ENCODE assay signal across 11 mouse cellular contexts in genomic region chr5:75761459-75762310, GRCm38 (mm10).
DNase-seq lines count a peak whose midpoint lies in the region; ATAC-seq and TF ChIP-seq lines count a peak whose summit lies in the region.
"Had no signal": no experiment of that assay in that cellular context is flagged by ENCODE, and none has a peak within 500 bp of the region (broad histone marks: within the 10 kb centered on the region; RNA-seq: fewer than 3 reads in every experiment).

No protein-coding gene starts in this region.

- H3K4me1 ChIP-seq in hindbrain, embryonic 12.5 days = peaks cover 8% of the 10 kb centered on the region; the same call in 1 of the 2 replicates
- H3K4me1 ChIP-seq in hindbrain, embryonic 14.5 days (replicated peaks; ENCODE audit: control insufficient read depth, insufficient read depth, low read length) = no peaks in the 10 kb centered on the region
- H3K4me1 ChIP-seq in G1E (ENCODE audit: insufficient read depth, low read depth, low read length) = peaks cover 45% of the 10 kb centered on the region
- peaks cover 33% of the 10 kb centered on the region for H3K4me1 ChIP-seq in liver, embryonic 15.5 days (replicated peaks)
- peaks cover 2% of the 10 kb centered on the region for H3K4me1 ChIP-seq in forebrain, embryonic 13.5 days
- H3K4me1 ChIP-seq: limb, embryonic 15.5 days had no signal

- TF ChIP-seq CTCF in G1E (IDR thresholded peaks at IDR 0.05; ENCODE audit: low read depth, low read length) = no peak

- H3K9ac ChIP-seq in hindbrain, embryonic 12.5 days = no peak overlapping the region
- no peak overlapping the region for H3K9ac ChIP-seq in hindbrain, embryonic 14.5 days
- no peak overlapping the region for H3K9ac ChIP-seq in liver, embryonic 15.5 days
- no peak overlapping the region for H3K9ac ChIP-seq in forebrain, embryonic 13.5 days
- H3K9ac ChIP-seq: limb, embryonic 15.5 days had no signal

- no peak for DNase-seq in hindbrain, embryonic 14.5 days (ENCODE audit: low spot score)
- peak; percentile 53 for DNase-seq in G1E (ENCODE audit: low spot score)
- DNase-seq in c-Kit-positive CD71-negative TER-119-negative erythroid progenitor cells, embryonic 14.5 days (ENCODE audit: low read depth) = peak; percentile 45
- no peak for DNase-seq in layer of hippocampus, adult 8-10 months (ENCODE audit: low spot score in 2 of 2)
- DNase-seq: cerebellum, postnatal 14 days; heart, postnatal 10 days; thymus, postnatal 25 days had no signal

- WGBS in hindbrain, embryonic 12.5 days = 82% methylated on average over 11 of the region's 11 CpGs
- 83% methylated on average over 11 of the region's 11 CpGs for WGBS in hindbrain, embryonic 14.5 days
- WGBS in liver, embryonic 15.5 days (ENCODE audit: insufficient replicate concordance) = 16% methylated on average over 11 of the region's 11 CpGs
- 87% methylated on average over 11 of the region's 11 CpGs for WGBS in forebrain, embryonic 13.5 days

- no peaks in the 10 kb centered on the region for H3K27me3 ChIP-seq in hindbrain, embryonic 12.5 days
- H3K27me3 ChIP-seq in hindbrain, embryonic 14.5 days (ENCODE audit: control insufficient read depth, insufficient read depth, low read length) = no peaks in the 10 kb centered on the region
- H3K27me3 ChIP-seq in G1E (ENCODE audit: insufficient read depth, low read length) = no peaks in the 10 kb centered on the region
- H3K27me3 ChIP-seq in liver, embryonic 15.5 days = no peaks in the 10 kb centered on the region
- H3K27me3 ChIP-seq in forebrain, embryonic 13.5 days = no peaks in the 10 kb centered on the region
- H3K27me3 ChIP-seq: limb, embryonic 15.5 days had no signal

- no peak overlapping the region for H3K4me2 ChIP-seq in hindbrain, embryonic 12.5 days (replicated peaks)
- H3K4me2 ChIP-seq in hindbrain, embryonic 14.5 days (replicated peaks) = no peak overlapping the region
- peak overlapping the region; percentile 63 for H3K4me2 ChIP-seq in liver, embryonic 15.5 days
- no peak overlapping the region for H3K4me2 ChIP-seq in forebrain, embryonic 13.5 days
- H3K4me2 ChIP-seq: limb, embryonic 15.5 days had no signal

- no peaks in the 10 kb centered on the region for H3K36me3 ChIP-seq in hindbrain, embryonic 12.5 days
- no peaks in the 10 kb centered on the region for H3K36me3 ChIP-seq in hindbrain, embryonic 14.5 days (replicated peaks; ENCODE audit: control insufficient read depth, insufficient read depth)
- H3K36me3 ChIP-seq in G1E (replicated peaks) = no peaks in the 10 kb centered on the region
- no peaks in the 10 kb centered on the region for H3K36me3 ChIP-seq in liver, embryonic 15.5 days (replicated peaks)
- H3K36me3 ChIP-seq in forebrain, embryonic 13.5 days (ENCODE audit: poor library complexity, severe bottlenecking) = no peaks in the 10 kb centered on the region
- H3K36me3 ChIP-seq: limb, embryonic 15.5 days had no signal

- ATAC-seq in hindbrain, embryonic 12.5 days (ENCODE audit: low FRiP score) = no peak
- ATAC-seq in hindbrain, embryonic 14.5 days (ENCODE audit: low FRiP score) = no peak
- ATAC-seq in G1E (ENCODE audit: extremely low read depth, insufficient number of reproducible peaks, low FRiP score, poor library complexity, severe bottlenecking) = peak; percentile 97
- ATAC-seq in liver, embryonic 15.5 days (ENCODE audit: insufficient read depth) = peak; percentile 94
- no peak for ATAC-seq in forebrain, embryonic 13.5 days

- no peaks in the 10 kb centered on the region for H3K9me3 ChIP-seq in hindbrain, embryonic 12.5 days (replicated peaks)
- no peaks in the 10 kb centered on the region for H3K9me3 ChIP-seq in hindbrain, embryonic 14.5 days (ENCODE audit: control insufficient read depth, low read length)
- no peaks in the 10 kb centered on the region for H3K9me3 ChIP-seq in G1E (replicated peaks)
- no peaks in the 10 kb centered on the region for H3K9me3 ChIP-seq in liver, embryonic 15.5 days (replicated peaks)
- H3K9me3 ChIP-seq in forebrain, embryonic 13.5 days (replicated peaks) = no peaks in the 10 kb centered on the region
- H3K9me3 ChIP-seq: limb, embryonic 15.5 days had no signal

- peak overlapping the region; percentile 30; the same call in 1 of the 2 replicates for H3K27ac ChIP-seq in hindbrain, embryonic 12.5 days
- no peak overlapping the region; the same call in 1 of the 2 replicates for H3K27ac ChIP-seq in hindbrain, embryonic 14.5 days
- H3K27ac ChIP-seq in liver, embryonic 15.5 days (replicated peaks) = peak overlapping the region; percentile 61
- no peak overlapping the region for H3K27ac ChIP-seq in forebrain, embryonic 13.5 days
- H3K27ac ChIP-seq: limb, embryonic 15.5 days had no signal

- H3K4me3 ChIP-seq in hindbrain, embryonic 12.5 days = no peak overlapping the region
- no peak overlapping the region for H3K4me3 ChIP-seq in hindbrain, embryonic 14.5 days (replicated peaks; ENCODE audit: low read length)
- H3K4me3 ChIP-seq in G1E (ENCODE audit: low read depth, low read length) = peak overlapping the region; percentile 34; the same call in 1 of the 2 replicates
- peak overlapping the region; percentile 23 for H3K4me3 ChIP-seq in liver, embryonic 15.5 days (replicated peaks)
- no peak overlapping the region for H3K4me3 ChIP-seq in forebrain, embryonic 13.5 days
- H3K4me3 ChIP-seq: limb, embryonic 15.5 days had no signal

Comparison
In these comparisons a context has a peak if more than half of its experiments do, and no peak if none do; other contexts are left out.
1. H3K27ac ChIP-seq: peak in hindbrain, embryonic 12.5 days (single experiment) and liver, embryonic 15.5 days (single experiment); none in hindbrain, embryonic 14.5 days (single experiment) and forebrain, embryonic 13.5 days (single experiment).
2. ATAC-seq: peak in G1E (single experiment) and liver, embryonic 15.5 days (single experiment); none in hindbrain, embryonic 12.5 days (single experiment), hindbrain, embryonic 14.5 days (single experiment) and forebrain, embryonic 13.5 days (single experiment).
3. H3K4me3 ChIP-seq: peak in G1E (single experiment) and liver, embryonic 15.5 days (single experiment); none in hindbrain, embryonic 12.5 days (single experiment), hindbrain, embryonic 14.5 days (single experiment) and forebrain, embryonic 13.5 days (single experiment).
4. DNase-seq: peak in G1E (single experiment) and c-Kit-positive CD71-negative TER-119-negative erythroid progenitor cells, embryonic 14.5 days (single experiment); none in hindbrain, embryonic 14.5 days (single experiment) and layer of hippocampus, adult 8-10 months (0 of 2).